Mouse (Mus musculus): ENCODE measurements around the gene Jmjd8. TPM values are rescaled to one million over a fixed set of nuclear protein-coding genes. Genes with fewer than 3 reads are reported as not detected.

Gene Jmjd8
- total and polyA plus RNA-seq, 3 experiments: 32.7 to 47.2 (median 36.9) TPM

- Histone ChIP-seq H3K36me3 (ENCODE audit: control insufficient read depth, insufficient read depth, low read length) (no peaks in the 10 kb centered on the region), H3K27me3 (ENCODE audit: control insufficient read depth, insufficient read depth, low read length) (no peaks in the 10 kb centered on the region), H3K4me1 (ENCODE audit: control insufficient read depth, insufficient read depth, low read length) (peaks cover 24% of the 10 kb centered on the region), H3K9ac (ENCODE audit: low read depth, low read length) (no peak overlapping the region), H3K27ac (no peak overlapping the region), H3K4me3 (no peak overlapping the region), H3K79me2 (replicated peaks; ENCODE audit: control insufficient read depth, insufficient read depth, low read length) (peaks cover 2% of the 10 kb centered on the region)
- 80% methylated on average over 4 of the region's 4 CpGs for WGBS
- DNase-seq: no peak
- intact Hi-C loops (cut with DNase I): no loop called here
- no peak for TF ChIP-seq POLR2A (IDR thresholded peaks at IDR 0.05; ENCODE audit: insufficient read depth, low read depth, low read length)
- no peak for TF ChIP-seq CTCF (IDR thresholded peaks at IDR 0.05)
- no peak for TF ChIP-seq EP300 (IDR thresholded peaks at IDR 0.05; ENCODE audit: insufficient read depth, low read depth, low read length)
Measured at GRCm38 (mm10) chr17:25838904-25839303, 10.2 kb downstream of the Jmjd8 start.

DNA sequence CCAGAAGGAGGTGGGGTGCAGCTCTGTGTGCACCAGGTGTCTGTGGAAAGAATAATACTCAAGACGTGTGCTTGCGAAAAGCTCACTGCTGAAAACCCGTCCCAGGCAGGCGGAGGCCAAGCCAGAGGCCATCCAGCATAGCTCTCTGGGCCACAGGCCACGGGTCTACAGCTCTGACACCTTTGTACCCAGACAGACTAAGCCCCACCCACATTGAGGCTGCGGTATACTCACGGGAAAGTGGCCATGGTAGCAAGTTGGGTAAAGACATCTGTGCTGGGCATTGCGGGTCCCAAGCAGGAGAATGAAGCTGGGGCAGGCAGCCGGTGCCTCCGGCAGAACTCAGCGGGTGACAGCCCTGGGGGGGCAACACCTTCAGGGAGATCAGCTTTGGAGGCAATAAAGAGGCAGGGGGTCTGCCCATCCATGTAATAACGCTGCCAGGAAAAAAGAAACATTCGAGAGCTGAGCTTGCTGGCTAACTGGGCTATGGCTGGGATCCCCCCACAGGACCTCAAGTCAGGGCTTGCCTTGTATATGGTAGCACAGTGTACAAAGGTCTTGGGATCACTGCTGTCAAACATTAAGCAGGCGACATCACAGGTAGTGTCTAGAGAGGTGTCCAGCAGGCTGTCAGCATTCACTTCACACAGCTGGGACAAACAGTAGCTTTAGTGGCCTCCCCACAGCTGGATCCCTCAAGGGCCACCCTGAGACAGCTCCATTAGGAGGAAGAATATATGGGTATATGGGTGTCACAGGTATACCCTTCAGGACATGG, 11.0 kb downstream of the Jmjd8 start:
- Histone ChIP-seq H3K79me2 (replicated peaks; ENCODE audit: control insufficient read depth, insufficient read depth, low read length) (peaks cover 2% of the 10 kb centered on the region), H3K36me3 (ENCODE audit: control insufficient read depth, insufficient read depth, low read length) (no peaks in the 10 kb centered on the region), H3K27me3 (ENCODE audit: control insufficient read depth, insufficient read depth, low read length) (no peaks in the 10 kb centered on the region), H3K4me3 (no peak overlapping the region), H3K27ac (no peak overlapping the region), H3K4me1 (ENCODE audit: control insufficient read depth, insufficient read depth, low read length) (peaks cover 21% of the 10 kb centered on the region), H3K9ac (ENCODE audit: low read depth, low read length) (no peak overlapping the region)
- 80% methylated on average over 14 of the region's 14 CpGs for WGBS
- DNase-seq: no peak
- intact Hi-C loops (cut with DNase I): no loop called here
- TF ChIP-seq EP300 (IDR thresholded peaks at IDR 0.05; ENCODE audit: insufficient read depth, low read depth, low read length) (no peak), CTCF (IDR thresholded peaks at IDR 0.05) (no peak), POLR2A (IDR thresholded peaks at IDR 0.05; ENCODE audit: insufficient read depth, low read depth, low read length) (no peak)

DNA sequence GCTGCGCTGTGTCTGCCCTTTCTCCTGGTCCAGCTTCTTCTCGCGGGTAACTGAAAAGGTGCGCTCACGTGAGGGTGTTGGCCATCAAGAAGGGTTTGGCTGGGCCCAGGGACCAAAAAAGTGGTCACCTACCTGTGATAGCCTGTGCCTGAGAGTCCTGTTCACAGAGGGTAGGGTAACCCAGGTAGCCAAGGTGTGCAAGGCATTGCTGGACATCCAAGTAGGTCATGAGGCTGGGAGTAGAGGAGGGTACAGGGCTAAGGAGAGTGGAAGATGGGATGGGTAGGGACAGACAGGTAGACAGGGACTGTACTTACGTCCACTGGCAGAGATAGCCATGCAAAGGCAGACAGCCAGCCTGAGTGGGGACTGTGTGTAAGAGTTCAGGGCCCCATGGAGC, 11.9 kb downstream of the Jmjd8 start:
- H3K9ac ChIP-seq (ENCODE audit: low read depth, low read length): no peak overlapping the region
- H3K27ac ChIP-seq: no peak overlapping the region
- H3K4me1 ChIP-seq (ENCODE audit: control insufficient read depth, insufficient read depth, low read length): peaks cover 18% of the 10 kb centered on the region
- TF ChIP-seq EP300 (IDR thresholded peaks at IDR 0.05; ENCODE audit: insufficient read depth, low read depth, low read length) (no peak), CTCF (IDR thresholded peaks at IDR 0.05) (no peak), POLR2A (IDR thresholded peaks at IDR 0.05; ENCODE audit: insufficient read depth, low read depth, low read length) (no peak)
- intact Hi-C loops (cut with DNase I): no loop called here
- H3K27me3 ChIP-seq (ENCODE audit: control insufficient read depth, insufficient read depth, low read length): no peaks in the 10 kb centered on the region
- 94% methylated on average over 6 of the region's 6 CpGs for WGBS
- DNase-seq: no peak
- H3K36me3 ChIP-seq (ENCODE audit: control insufficient read depth, insufficient read depth, low read length): no peaks in the 10 kb centered on the region
- H3K4me3 ChIP-seq: no peak overlapping the region
- H3K79me2 ChIP-seq (replicated peaks; ENCODE audit: control insufficient read depth, insufficient read depth, low read length): no peaks in the 10 kb centered on the region

DNA sequence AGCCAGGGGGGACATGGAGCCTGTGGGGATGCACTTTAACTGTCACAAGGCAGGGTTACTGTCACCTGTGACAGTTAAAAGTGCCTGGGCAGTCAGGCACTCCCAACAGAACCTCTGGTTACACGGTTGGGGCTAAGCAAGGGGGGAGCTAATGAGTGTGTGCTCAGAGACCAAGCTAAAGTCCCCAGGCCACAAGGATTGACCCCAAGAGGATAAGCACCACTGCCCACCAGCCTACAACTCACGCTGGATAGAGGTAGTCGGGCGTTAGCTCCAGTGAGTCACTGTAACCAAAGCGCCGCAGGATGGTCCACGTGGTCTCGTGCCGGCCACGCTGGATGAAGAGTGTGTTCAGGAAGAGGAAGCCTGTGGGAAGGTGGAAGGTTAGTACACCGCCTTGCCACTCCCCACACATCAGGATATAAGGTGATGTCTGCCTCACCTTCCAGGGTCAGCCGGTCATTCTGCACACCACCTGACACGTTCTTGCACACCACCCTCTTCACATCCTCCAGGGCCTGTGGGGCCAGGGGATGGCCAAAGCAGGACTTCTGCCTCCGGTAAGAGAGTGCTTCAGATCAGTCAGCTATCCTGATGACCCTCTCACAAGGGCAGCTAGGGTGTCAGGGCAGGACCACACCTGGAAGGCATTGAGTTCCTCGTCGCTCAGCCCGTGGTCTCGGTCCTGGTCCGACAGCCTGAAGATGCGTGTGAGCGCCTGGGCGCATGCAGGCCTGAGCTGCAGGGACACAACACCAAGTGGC, 12.6 kb downstream of the Jmjd8 start, which contains the start of gene Gm20683:
Gene Gm20683 (minus strand): TSS at position 647 of the 764 bp plus-strand sequence.
- WGBS: 91% methylated on average over 22 of the region's 22 CpGs
- no peak within 1 kb of the TSS for H3K27ac ChIP-seq
- H3K9ac ChIP-seq (ENCODE audit: low read depth, low read length): no peak within 1 kb of the TSS
- H3K4me3 ChIP-seq: no peak within 1 kb of the TSS
- TF ChIP-seq EP300 (IDR thresholded peaks at IDR 0.05; ENCODE audit: insufficient read depth, low read depth, low read length): no peak
- no peak for TF ChIP-seq CTCF (IDR thresholded peaks at IDR 0.05)
- no peak for TF ChIP-seq POLR2A (IDR thresholded peaks at IDR 0.05; ENCODE audit: insufficient read depth, low read depth, low read length)
- H3K36me3 ChIP-seq (ENCODE audit: control insufficient read depth, insufficient read depth, low read length): no peaks in the 10 kb centered on the region
- H3K4me1 ChIP-seq (ENCODE audit: control insufficient read depth, insufficient read depth, low read length): peaks cover 14% of the 10 kb centered on the region
- H3K79me2 ChIP-seq (replicated peaks; ENCODE audit: control insufficient read depth, insufficient read depth, low read length): no peaks in the 10 kb centered on the region
- H3K27me3 ChIP-seq (ENCODE audit: control insufficient read depth, insufficient read depth, low read length): no peaks in the 10 kb centered on the region
- intact Hi-C loops (cut with DNase I): no loop called here
- no peak for DNase-seq

GRCm38 (mm10) chr17:25842509-25842908, 13.8 kb downstream of the Jmjd8 start:
- intact Hi-C loops (cut with DNase I): no loop called here
- Histone ChIP-seq H3K27me3 (ENCODE audit: control insufficient read depth, insufficient read depth, low read length) (no peaks in the 10 kb centered on the region), H3K4me1 (ENCODE audit: control insufficient read depth, insufficient read depth, low read length) (peaks cover 11% of the 10 kb centered on the region), H3K27ac (no peak overlapping the region), H3K36me3 (ENCODE audit: control insufficient read depth, insufficient read depth, low read length) (no peaks in the 10 kb centered on the region), H3K79me2 (replicated peaks; ENCODE audit: control insufficient read depth, insufficient read depth, low read length) (no peaks in the 10 kb centered on the region), H3K4me3 (no peak overlapping the region), H3K9ac (ENCODE audit: low read depth, low read length) (no peak overlapping the region)
- WGBS: 68% methylated on average over 3 of the region's 3 CpGs
- DNase-seq: no peak
- TF ChIP-seq EP300 (IDR thresholded peaks at IDR 0.05; ENCODE audit: insufficient read depth, low read depth, low read length): no peak
- no peak for TF ChIP-seq CTCF (IDR thresholded peaks at IDR 0.05)
- no peak for TF ChIP-seq POLR2A (IDR thresholded peaks at IDR 0.05; ENCODE audit: insufficient read depth, low read depth, low read length)

DNA sequence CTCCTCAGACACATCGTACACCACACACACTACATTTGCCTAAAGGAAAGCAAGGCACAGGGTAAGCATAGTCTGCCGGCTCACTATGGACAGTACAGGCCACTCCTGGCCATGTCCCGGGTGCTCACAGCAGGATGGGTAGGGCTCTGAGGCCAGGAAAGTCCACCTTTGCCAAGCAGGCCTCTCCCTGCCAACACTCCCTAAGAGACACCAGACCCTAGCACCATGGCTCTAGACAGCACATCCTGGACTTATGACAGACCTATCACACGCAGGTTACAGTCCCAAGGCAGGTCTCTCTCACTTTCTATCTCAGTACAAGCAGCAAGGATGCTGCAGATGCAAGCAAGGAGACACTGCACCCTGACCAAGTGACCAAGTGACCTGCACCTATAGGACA, 14.5 kb downstream of the Jmjd8 start:
- H3K27ac ChIP-seq: no peak overlapping the region
- no peak overlapping the region; the same call in 1 of the 2 replicates for H3K9ac ChIP-seq (ENCODE audit: low read depth, low read length)
- no peaks in the 10 kb centered on the region for H3K27me3 ChIP-seq (ENCODE audit: control insufficient read depth, insufficient read depth, low read length)
- TF ChIP-seq EP300 (IDR thresholded peaks at IDR 0.05; ENCODE audit: insufficient read depth, low read depth, low read length) (no peak), POLR2A (IDR thresholded peaks at IDR 0.05; ENCODE audit: insufficient read depth, low read depth, low read length) (no peak), CTCF (IDR thresholded peaks at IDR 0.05) (no peak)
- H3K36me3 ChIP-seq (ENCODE audit: control insufficient read depth, insufficient read depth, low read length): no peaks in the 10 kb centered on the region
- peak overlapping the region; percentile 23; the same call in 1 of the 2 replicates for H3K4me3 ChIP-seq
- DNase-seq: no peak
- peaks cover 8% of the 10 kb centered on the region for H3K4me1 ChIP-seq (ENCODE audit: control insufficient read depth, insufficient read depth, low read length)
- intact Hi-C loops (cut with DNase I): no loop called here
- 76% methylated on average over 4 of the region's 4 CpGs for WGBS
- H3K79me2 ChIP-seq (replicated peaks; ENCODE audit: control insufficient read depth, insufficient read depth, low read length): no peaks in the 10 kb centered on the region

All from heart, adult 2 months (tissue).